Mouse (Mus musculus) gastrocnemius, postnatal 4 days (tissue): ENCODE measurements around the gene Lekr1. TPM values are rescaled to one million over a fixed set of nuclear protein-coding genes. Genes with fewer than 3 reads are reported as not detected.
"Not testable (repeated sequence)": the region's sequence is repeated elsewhere in the genome, so short reads cannot be mapped to it uniquely, and the experiment has no call there.

Experiments
- DNase-seq, 2 experiments: peaks; one replicate each; pipeline ENCODE4 v3.0.0; 2021 to 2022; ENCODE audit warnings: low spot score in 2 of 2, mixed read lengths in 2 of 2
- total RNA-seq, 2 experiments: library from RNA; stranded (reverse); gene quantifications; 2 replicates each; pipeline ENCODE4 v1.2.3; 2021

Gene Lekr1
- total RNA-seq, 2 experiments from 2014 or later: 2.2 to 2.8 TPM

- DNase-seq: no peak
Measured at GRCm38 (mm10) chr3:65766387-65766786, 100.4 kb downstream of the Lekr1 start.

- DNase-seq: no peak
Measured at GRCm38 (mm10) chr3:65767202-65767862, 101.3 kb downstream of the Lekr1 start.

- not testable (repeated sequence) for DNase-seq
Measured at GRCm38 (mm10) chr3:65769666-65770065, 103.6 kb downstream of the Lekr1 start.

GRCm38 (mm10) chr3:65773910-65774309 lies 107.9 kb downstream of the Lekr1 start:
- no peak for DNase-seq

GRCm38 (mm10) chr3:65775096-65775495 lies 109.1 kb downstream of the Lekr1 start:
- no peak for DNase-seq

- no peak for DNase-seq
Measured at GRCm38 (mm10) chr3:65782246-65782645, 116.2 kb downstream of the Lekr1 start.

GRCm38 (mm10) chr3:65790076-65790685 lies 124.2 kb downstream of the Lekr1 start:
- no peak for DNase-seq

DNA sequence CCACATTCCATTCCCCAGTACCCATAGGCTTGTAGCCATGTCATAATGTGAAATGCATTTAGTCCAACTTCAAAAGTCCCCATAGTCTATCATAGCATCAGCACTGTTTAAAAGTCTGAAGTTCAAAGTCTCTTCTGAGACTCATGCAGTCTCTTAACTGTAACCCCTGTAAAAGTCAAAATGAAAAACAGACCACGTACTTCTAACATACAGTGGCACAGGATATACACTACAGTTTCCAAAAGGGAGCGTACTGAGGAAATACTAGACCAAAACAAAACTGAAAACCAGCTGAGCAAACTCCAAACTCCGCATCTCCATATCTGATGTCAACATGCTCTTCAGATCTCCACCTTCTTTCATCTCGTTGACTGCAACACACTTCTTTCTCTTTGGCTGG lies 127.5 kb downstream of the Lekr1 start:
- DNase-seq: no peak

GRCm38 (mm10) chr3:65794711-65795110 lies 128.7 kb downstream of the Lekr1 start:
- DNase-seq: no peak

DNA sequence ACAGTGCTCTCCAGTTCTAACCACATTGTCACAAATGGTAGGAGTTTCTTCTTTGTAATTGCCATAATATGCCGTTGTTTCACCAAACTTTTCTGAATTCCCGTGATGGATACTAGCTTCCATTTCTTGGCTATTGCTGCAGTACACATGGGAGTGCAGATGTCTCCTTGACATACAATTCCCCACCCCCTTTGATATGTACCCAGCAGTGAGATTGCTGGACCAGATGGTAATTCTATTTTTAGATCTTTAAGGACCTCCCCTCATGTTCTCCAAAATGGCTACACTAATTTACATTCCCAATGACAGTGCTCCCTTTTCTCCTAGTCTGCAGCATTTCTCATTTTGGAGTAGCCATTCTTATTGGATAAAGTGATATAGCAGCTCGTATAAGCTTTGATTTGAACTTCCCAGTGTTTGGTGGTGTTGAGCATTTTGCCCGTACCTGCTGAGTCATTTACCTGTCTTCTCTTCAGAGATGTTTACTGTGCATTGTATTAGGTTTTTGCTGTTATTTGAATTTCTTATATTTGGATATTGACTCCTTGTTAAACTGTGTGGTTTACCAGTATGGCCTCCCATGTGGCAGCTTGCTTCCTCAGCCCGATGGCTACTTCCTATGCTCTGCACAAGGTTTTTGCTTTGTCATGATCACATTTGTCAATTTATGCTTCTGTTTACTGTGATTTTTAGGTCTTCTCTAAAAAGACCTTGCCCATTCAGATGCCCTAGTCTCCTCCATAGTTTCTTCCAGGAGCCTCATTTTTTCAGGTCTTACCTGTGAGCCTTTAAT lies 131.5 kb downstream of the Lekr1 start:
- no peak for DNase-seq

DNA sequence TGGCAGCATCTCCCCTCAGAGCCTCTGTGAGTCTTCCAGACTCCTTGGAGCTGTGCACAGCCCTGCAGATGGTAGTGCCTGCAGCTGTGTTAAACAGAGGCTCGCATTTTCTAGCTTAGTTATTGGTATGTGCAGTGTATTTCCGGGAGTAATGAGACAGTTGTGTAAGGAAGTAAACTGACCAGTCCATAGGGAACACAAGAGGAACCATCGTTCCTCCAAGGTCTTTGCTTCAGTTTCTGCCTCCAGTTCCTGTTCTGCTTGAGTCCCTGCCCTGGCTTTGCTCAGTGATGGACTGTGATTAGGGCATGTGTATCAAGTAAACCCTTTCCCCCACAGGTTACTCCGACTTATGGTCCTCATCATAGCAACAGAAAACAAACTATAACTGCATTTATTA lies 134.9 kb downstream of the Lekr1 start:
- no peak for DNase-seq

- DNase-seq: no peak
Measured at GRCm38 (mm10) chr3:65802185-65802584, 136.2 kb downstream of the Lekr1 start.

GRCm38 (mm10) chr3:65802868-65803267 lies 136.8 kb downstream of the Lekr1 start:
- DNase-seq: no peak

- no peak for DNase-seq
Measured at GRCm38 (mm10) chr3:65814881-65815280, 148.9 kb downstream of the Lekr1 start.

DNA sequence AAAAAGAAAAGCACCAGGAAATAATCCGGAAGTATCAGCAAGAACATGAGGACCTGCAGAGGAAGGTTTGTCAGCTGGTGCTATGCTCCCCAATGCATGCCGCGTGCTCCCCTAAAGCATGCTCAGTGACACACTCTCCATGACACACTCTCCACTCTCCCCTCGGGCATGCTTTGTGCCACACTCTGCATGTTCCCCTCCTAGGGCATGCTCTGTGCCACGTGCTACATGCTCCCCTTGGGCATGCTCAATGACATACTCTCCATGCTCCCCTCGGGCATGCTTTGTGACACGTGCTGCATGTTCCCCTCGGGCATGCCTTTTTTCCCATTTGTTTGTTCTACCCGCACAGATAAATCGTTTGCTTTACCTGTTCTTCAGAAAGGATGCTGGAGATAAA lies 150.0 kb downstream of the Lekr1 start:
- no peak for DNase-seq

DNA sequence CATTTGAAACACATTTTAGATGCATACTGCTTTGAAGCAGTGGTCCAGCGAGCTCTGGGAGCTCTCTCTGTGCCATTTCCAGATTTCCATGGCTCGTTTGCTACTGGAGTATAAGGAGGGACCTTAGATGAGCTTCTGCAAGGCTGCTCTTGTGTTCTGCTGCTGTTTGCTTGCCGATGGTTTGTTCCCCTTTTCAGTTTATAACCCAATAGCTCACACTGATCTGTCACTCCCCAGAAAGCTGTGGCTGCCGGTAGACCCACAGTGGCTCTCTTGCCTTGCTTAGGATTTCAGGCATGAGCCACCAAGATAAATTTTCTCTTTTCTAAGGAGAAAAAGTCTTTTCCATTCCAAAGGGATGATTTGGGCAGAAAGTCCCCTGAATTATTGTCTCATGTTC lies 152.6 kb downstream of the Lekr1 start:
- DNase-seq: no peak

- no peak for DNase-seq
Measured at GRCm38 (mm10) chr3:65819841-65820240, 153.8 kb downstream of the Lekr1 start.

GRCm38 (mm10) chr3:65824886-65825285 lies 158.9 kb downstream of the Lekr1 start:
- no peak for DNase-seq

GRCm38 (mm10) chr3:65826716-65827115 lies 160.7 kb downstream of the Lekr1 start:
- DNase-seq: no peak

- no peak for DNase-seq
Measured at GRCm38 (mm10) chr3:65827400-65827799, 161.4 kb downstream of the Lekr1 start.

DNA sequence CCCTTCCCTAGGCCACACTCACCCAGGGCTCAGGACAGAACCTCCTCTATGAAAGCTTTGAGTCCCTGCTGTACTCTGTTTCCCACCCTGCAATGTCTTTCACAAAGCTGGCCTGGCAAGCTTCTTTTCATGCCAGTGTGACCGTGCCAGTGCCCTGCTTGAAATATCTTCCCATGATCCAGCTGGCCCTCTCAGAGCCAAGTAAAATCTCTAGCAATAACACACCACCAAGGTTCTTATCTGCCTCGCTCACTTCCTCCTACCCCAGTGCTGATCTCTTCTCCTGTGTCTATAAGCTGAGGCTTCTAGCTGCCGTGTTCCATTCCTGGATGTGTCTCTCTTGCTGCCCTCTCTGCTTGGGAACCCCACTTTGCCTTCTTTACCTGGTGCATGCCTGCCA lies 162.0 kb downstream of the Lekr1 start:
- no peak for DNase-seq

DNA sequence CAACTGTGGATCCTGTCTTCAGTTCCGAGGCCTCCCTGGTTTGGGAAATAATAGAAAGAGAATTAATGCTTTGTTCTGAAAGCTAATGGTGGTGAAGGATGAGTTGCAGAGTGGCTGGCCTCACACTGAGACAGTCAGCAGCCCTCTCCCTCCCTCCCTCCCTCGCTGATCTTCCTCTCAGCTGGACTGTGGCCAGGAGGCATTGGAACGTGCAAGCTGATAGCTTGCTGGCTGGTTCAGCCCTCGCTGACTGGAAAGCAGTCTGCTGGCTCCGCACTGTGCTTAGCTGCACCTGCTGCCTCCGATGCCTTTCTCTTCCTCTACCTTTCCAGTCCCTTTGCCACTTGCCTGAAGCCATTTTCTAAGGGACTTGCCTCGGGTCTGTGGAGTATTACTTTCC lies 163.2 kb downstream of the Lekr1 start:
- DNase-seq: peak; percentile 61 to 81
